Mouse (Mus musculus): ENCODE measurements around the gene Immp2l.
A peak's percentile ranks its signal among the peaks of the same experiment; 100 is the strongest.
"Not testable (repeated sequence)": the region's sequence is repeated elsewhere in the genome, so short reads cannot be mapped to it uniquely, and the experiment has no call there.

The Immp2l gene

GRCm38 (mm10) chr12:41023511-41024421 lies at the start of gene Immp2l:
Gene Immp2l (plus strand): TSS chr12:41024090.
- peak; percentile 71 for DNase-seq (ENCODE audit: low spot score)

- DNase-seq (ENCODE audit: low spot score): no peak
Measured at GRCm38 (mm10) chr12:40978719-40979500, 45.0 kb upstream of the Immp2l start.

- DNase-seq (ENCODE audit: low spot score): no peak
Measured at GRCm38 (mm10) chr12:40979716-40980115, 44.2 kb upstream of the Immp2l start.

GRCm38 (mm10) chr12:40980160-40980559 lies 43.7 kb upstream of the Immp2l start:
- DNase-seq (ENCODE audit: low spot score): no peak

GRCm38 (mm10) chr12:40983021-40983420 lies 40.9 kb upstream of the Immp2l start:
- no peak for DNase-seq (ENCODE audit: low spot score)

- DNase-seq (ENCODE audit: low spot score): no peak
Measured at GRCm38 (mm10) chr12:40984735-40985134, 39.2 kb upstream of the Immp2l start.

GRCm38 (mm10) chr12:40985791-40986190 lies 38.1 kb upstream of the Immp2l start:
- DNase-seq (ENCODE audit: low spot score): no peak

GRCm38 (mm10) chr12:40988311-40989065 lies 35.4 kb upstream of the Immp2l start:
- DNase-seq (ENCODE audit: low spot score): no peak

GRCm38 (mm10) chr12:40991647-40992046 lies 32.2 kb upstream of the Immp2l start:
- DNase-seq (ENCODE audit: low spot score): no peak

- not testable (repeated sequence) for DNase-seq (ENCODE audit: low spot score)
Measured at GRCm38 (mm10) chr12:40992237-40992636, 31.7 kb upstream of the Immp2l start.

GRCm38 (mm10) chr12:40994846-40995245 lies 29.0 kb upstream of the Immp2l start:
- no peak for DNase-seq (ENCODE audit: low spot score)

- no peak for DNase-seq (ENCODE audit: low spot score)
Measured at GRCm38 (mm10) chr12:40995618-40996370, 28.1 kb upstream of the Immp2l start.

- no peak for DNase-seq (ENCODE audit: low spot score)
Measured at GRCm38 (mm10) chr12:41022516-41022915, 1.4 kb upstream of the Immp2l start.

GRCm38 (mm10) chr12:41024512-41024911 lies 622 bp downstream of the Immp2l start:
- no peak for DNase-seq (ENCODE audit: low spot score)

- no peak for DNase-seq (ENCODE audit: low spot score)
Measured at GRCm38 (mm10) chr12:41027485-41027884, 3.6 kb downstream of the Immp2l start.

- DNase-seq (ENCODE audit: low spot score): no peak
Measured at GRCm38 (mm10) chr12:41031119-41031518, 7.2 kb downstream of the Immp2l start.

- DNase-seq (ENCODE audit: low spot score): no peak
Measured at GRCm38 (mm10) chr12:41033196-41033595, 9.3 kb downstream of the Immp2l start.

GRCm38 (mm10) chr12:41039834-41040233 lies 15.9 kb downstream of the Immp2l start:
- DNase-seq (ENCODE audit: low spot score): no peak

GRCm38 (mm10) chr12:41041737-41042136 lies 17.8 kb downstream of the Immp2l start:
- DNase-seq (ENCODE audit: low spot score): no peak

GRCm38 (mm10) chr12:41044493-41045132 lies 20.7 kb downstream of the Immp2l start:
- DNase-seq (ENCODE audit: low spot score): no peak
